Mouse (Mus musculus): ENCODE measurements around the gene Wdr48.

Wdr48 gene

GRCm38 (mm10) chr9:119970763-119971656 lies 76.3 kb downstream of the Wdr48 start:
- peak in 1 of 2 experiments; percentile 39 for DNase-seq

DNA sequence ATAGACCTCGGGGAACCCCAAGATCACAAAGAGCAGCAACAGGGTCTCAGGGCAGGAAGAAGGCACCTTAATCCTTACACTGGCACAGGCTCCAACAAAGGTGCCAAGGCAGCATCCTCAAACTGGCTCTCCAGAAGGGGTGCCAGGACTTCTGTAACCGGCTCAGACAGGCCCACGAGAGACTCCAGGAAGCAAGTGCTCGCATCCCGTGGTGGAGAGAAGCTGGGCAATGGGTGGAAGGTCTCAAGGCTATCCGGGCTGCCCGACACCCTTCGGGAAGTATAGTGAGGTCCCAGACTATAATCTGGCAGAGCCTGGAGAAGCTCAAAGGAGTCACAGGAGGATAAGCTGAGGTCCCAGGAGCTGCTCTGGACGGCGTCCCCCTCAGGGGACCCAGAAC lies 77.5 kb downstream of the Wdr48 start:
- DNase-seq, result no peak

GRCm38 (mm10) chr9:119972582-119972981 lies 77.9 kb downstream of the Wdr48 start:
- DNase-seq, result no peak

GRCm38 (mm10) chr9:119973281-119973680 lies 78.6 kb downstream of the Wdr48 start:
- no peak for DNase-seq

DNA sequence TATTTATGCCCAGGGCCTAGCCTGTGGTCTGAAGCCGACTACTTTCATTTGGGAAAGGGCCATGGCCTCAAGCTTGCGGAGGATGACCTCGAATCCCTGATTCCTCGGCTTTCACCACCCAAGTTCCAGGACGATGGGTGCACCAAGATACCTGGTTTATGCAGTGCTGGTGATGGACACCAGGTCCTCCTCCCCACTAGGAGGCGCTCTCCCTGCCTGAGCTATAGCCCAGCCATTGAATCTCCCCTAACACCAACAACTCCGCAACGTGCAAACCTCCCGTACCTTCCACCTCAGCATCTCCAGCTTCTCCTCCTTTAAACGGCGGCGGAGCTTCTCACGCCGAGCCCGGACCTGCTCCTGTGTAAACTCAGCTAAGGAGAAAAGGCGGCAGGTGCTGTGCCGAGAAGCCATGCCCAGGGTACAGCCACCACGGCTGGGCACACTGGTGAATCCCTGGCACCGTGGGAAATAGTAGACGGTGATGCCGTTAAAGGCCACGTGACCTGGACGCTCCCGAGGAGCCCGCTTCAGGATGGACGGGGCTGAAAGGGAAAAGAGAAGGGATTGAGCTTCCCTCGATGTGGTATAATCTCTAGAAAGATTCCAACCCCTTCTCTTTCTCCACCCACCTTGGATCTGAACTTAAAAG lies 79.3 kb downstream of the Wdr48 start:
- DNase-seq, result peak in 1 of 2 experiments; percentile 44

GRCm38 (mm10) chr9:119974609-119975008 lies 79.9 kb downstream of the Wdr48 start:
- no peak for DNase-seq

- no peak for DNase-seq
These were observed 80.6 kb downstream of the Wdr48 start for GRCm38 (mm10) chr9:119975286-119975685.

Data from kidney, postnatal 4 days (tissue).